Mouse (Mus musculus) embryonic facial prominence, embryonic 11.5 days (tissue): Measurements from ENCODE around the gene Atf7ip. TPM values are rescaled to one million over a fixed set of nuclear protein-coding genes. Genes with fewer than 3 reads are reported as not detected.

Source experiments
- ATAC-seq: fragments of 200-750 bp; cut with Nextera tagmentation; replicated peaks from 2 replicates; pipeline ENCODE4 v1.8.0; 2017; ENCODE audit warnings: low read depth; ENCODE audit not compliant: insufficient number of reproducible peaks, low FRiP score, low TSS enrichment
- DNase-seq: peaks from one replicate; pipeline ENCODE4 v3.0.0-alpha.2; 2015; ENCODE audit warnings: low spot score
- H3K27ac ChIP-seq: fragments of 300-500 bp; sonication (generic); replicated peaks from 2 replicates; pipeline ENCODE4 v1.5.1; 2014; ENCODE audit warnings: mild to moderate bottlenecking, low read depth, low read length, control low read depth
- H3K27me3 ChIP-seq: fragments of 300-500 bp; sonication (generic); 2 replicates; pipeline ENCODE4 v1.6.1; 2014; ENCODE audit warnings: mild to moderate bottlenecking, low read length, moderate library complexity, mixed read lengths; ENCODE audit not compliant: control insufficient read depth, insufficient read depth
- H3K36me3 ChIP-seq: fragments of 300-500 bp; sonication (generic); replicated peaks from 2 replicates; pipeline ENCODE4 v1.6.1; 2014; ENCODE audit warnings: low read depth, mild to moderate bottlenecking, low read length, moderate library complexity, mixed read lengths; ENCODE audit not compliant: control insufficient read depth, insufficient read depth
- H3K4me1 ChIP-seq: fragments of 300-500 bp; sonication (generic); 2 replicates; pipeline ENCODE4 v1.6.1; 2014; ENCODE audit warnings: low read length, mixed read lengths; ENCODE audit not compliant: control insufficient read depth, insufficient read depth
- H3K4me2 ChIP-seq: fragments of 300-500 bp; sonication (generic); 2 replicates; pipeline ENCODE4 v1.6.1; 2014; ENCODE audit warnings: low read depth, mild to moderate bottlenecking, control low read depth, low read length, moderate library complexity
- H3K4me3 ChIP-seq: fragments of 300-500 bp; sonication (generic); 2 replicates; pipeline ENCODE4 v1.5.1; 2014; ENCODE audit warnings: low read depth, low read length, control low read depth
- H3K9ac ChIP-seq: fragments of 300-500 bp; sonication (generic); replicated peaks from 2 replicates; pipeline ENCODE4 v1.6.1; 2014; ENCODE audit warnings: mild to moderate bottlenecking, control low read depth, low read length
- H3K9me3 ChIP-seq: fragments of 300-500 bp; sonication (generic); replicated peaks from 2 replicates; pipeline ENCODE4 v1.6.1; 2016; ENCODE audit warnings: mild to moderate bottlenecking, low read length, inconsistent platforms, mixed read lengths; ENCODE audit not compliant: control insufficient read depth
- WGBS: fragments of 180-500 bp; shearing (Covaris S2); extraction: QIAGEN DNeasy Blood & Tissue Kit; methylation state at CpG from one replicate; pipeline ENCODE4 v1.1.7; 2014; 5-methylcytosine and 5-hydroxymethylcytosine counted together
- polyA plus RNA-seq: library from polyadenylated mRNA; unstranded; fragments of >200 nt; fragmentation: Nextera tagmentation; extraction: Ambion mirVana; gene quantifications from 2 replicates; pipeline ENCODE4 v1.2.1, GENCODE M21; 2014

Atf7ip gene
- polyA plus RNA-seq, 1 experiment from 2014 or later, result 43.5 TPM

GRCm38 (mm10) chr6:136553767-136554569, 48.0 kb downstream of the Atf7ip start:
- Histone ChIP-seq H3K36me3 (no peaks in the 10 kb centered on the region), H3K9me3 (no peaks in the 10 kb centered on the region), H3K9ac (no peak overlapping the region), H3K27me3 (no peaks in the 10 kb centered on the region), H3K4me3 (no peak overlapping the region), H3K4me2 (no peak overlapping the region), H3K27ac (peak overlapping the region; percentile 47; the same call in 1 of the 2 replicates), H3K4me1 (no peaks in the 10 kb centered on the region)
- WGBS, result 35% methylated on average over 11 of the region's 11 CpGs
- DNase-seq, result peak; percentile 84
- ATAC-seq, result peak; percentile 74

- no peaks in the 10 kb centered on the region for H3K27me3 ChIP-seq
- DNase-seq (peak; percentile 83), ATAC-seq (no peak)
- no peaks in the 10 kb centered on the region for H3K4me1 ChIP-seq
- no peak overlapping the region for H3K27ac ChIP-seq
- H3K4me2 ChIP-seq, result no peak overlapping the region
- no peaks in the 10 kb centered on the region for H3K9me3 ChIP-seq
- no peak overlapping the region; the same call in 1 of the 2 replicates for H3K9ac ChIP-seq
- H3K36me3 ChIP-seq, result no peaks in the 10 kb centered on the region; the same call in 1 of the 2 replicates
- H3K4me3 ChIP-seq, result no peak overlapping the region
- WGBS, result 84% methylated on average over 7 of the region's 7 CpGs
Observed at GRCm38 (mm10) chr6:136554774-136555522, 49.0 kb downstream of the Atf7ip start.

- no peak overlapping the region; the same call in 1 of the 2 replicates for H3K9ac ChIP-seq
- peaks cover 2% of the 10 kb centered on the region for H3K36me3 ChIP-seq
- H3K4me1 ChIP-seq, result no peaks in the 10 kb centered on the region
- WGBS, result 70% methylated on average over 5 of the region's 5 CpGs
- H3K9me3 ChIP-seq, result no peaks in the 10 kb centered on the region
- no peak overlapping the region for H3K4me3 ChIP-seq
- peak; percentile 77 for DNase-seq
- no peaks in the 10 kb centered on the region for H3K27me3 ChIP-seq
- ATAC-seq, result no peak
- H3K27ac ChIP-seq, result no peak overlapping the region
- no peak overlapping the region for H3K4me2 ChIP-seq
Observed at GRCm38 (mm10) chr6:136555523-136555915, 49.6 kb downstream of the Atf7ip start.

- DNase-seq (no peak), ATAC-seq (no peak)
- Histone ChIP-seq H3K9me3 (no peaks in the 10 kb centered on the region), H3K4me3 (no peak overlapping the region), H3K9ac (no peak overlapping the region), H3K27me3 (no peaks in the 10 kb centered on the region), H3K27ac (no peak overlapping the region), H3K4me2 (no peak overlapping the region), H3K4me1 (no peaks in the 10 kb centered on the region), H3K36me3 (peaks cover 12% of the 10 kb centered on the region)
- 88% methylated on average over 8 of the region's 8 CpGs for WGBS
Observed at GRCm38 (mm10) chr6:136558288-136559005, 52.5 kb downstream of the Atf7ip start.

DNA sequence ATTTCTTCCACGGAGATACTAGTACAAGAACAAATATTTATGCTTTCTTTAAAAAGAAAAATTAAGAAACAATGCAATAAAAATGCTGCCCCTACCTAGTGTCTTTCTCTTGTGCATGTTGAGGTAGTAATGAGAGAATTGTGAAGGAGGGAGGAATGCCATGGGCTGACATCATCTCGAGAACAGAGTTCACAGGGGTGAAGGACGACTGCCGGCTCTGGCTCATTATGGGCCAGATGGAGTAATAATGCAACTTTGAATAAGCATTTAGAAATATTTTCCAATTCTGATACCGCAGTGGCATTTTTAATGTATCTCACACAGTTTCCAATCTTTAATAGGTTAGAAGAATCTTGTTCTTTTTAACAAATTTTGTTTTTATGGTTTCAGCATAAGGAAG, 60.0 kb downstream of the Atf7ip start:
- Histone ChIP-seq H3K9ac (no peak overlapping the region), H3K4me3 (no peak overlapping the region), H3K27me3 (no peaks in the 10 kb centered on the region), H3K9me3 (no peaks in the 10 kb centered on the region), H3K27ac (no peak overlapping the region), H3K4me1 (no peaks in the 10 kb centered on the region), H3K36me3 (peaks cover 24% of the 10 kb centered on the region), H3K4me2 (no peak overlapping the region)
- no peak for DNase-seq
- no peak for ATAC-seq
- WGBS, result 85% methylated on average over 5 of the region's 5 CpGs

GRCm38 (mm10) chr6:136590739-136591138, 84.8 kb downstream of the Atf7ip start:
- ATAC-seq, result no peak
- peaks cover 13% of the 10 kb centered on the region for H3K36me3 ChIP-seq
- no peaks in the 10 kb centered on the region for H3K27me3 ChIP-seq
- H3K27ac ChIP-seq, result no peak overlapping the region
- no peak overlapping the region for H3K4me2 ChIP-seq
- H3K9me3 ChIP-seq, result no peaks in the 10 kb centered on the region
- no peaks in the 10 kb centered on the region for H3K4me1 ChIP-seq
- WGBS, result 84% methylated on average over 4 of the region's 4 CpGs
- no peak overlapping the region for H3K4me3 ChIP-seq
- DNase-seq, result no peak
- H3K9ac ChIP-seq, result no peak overlapping the region

DNA sequence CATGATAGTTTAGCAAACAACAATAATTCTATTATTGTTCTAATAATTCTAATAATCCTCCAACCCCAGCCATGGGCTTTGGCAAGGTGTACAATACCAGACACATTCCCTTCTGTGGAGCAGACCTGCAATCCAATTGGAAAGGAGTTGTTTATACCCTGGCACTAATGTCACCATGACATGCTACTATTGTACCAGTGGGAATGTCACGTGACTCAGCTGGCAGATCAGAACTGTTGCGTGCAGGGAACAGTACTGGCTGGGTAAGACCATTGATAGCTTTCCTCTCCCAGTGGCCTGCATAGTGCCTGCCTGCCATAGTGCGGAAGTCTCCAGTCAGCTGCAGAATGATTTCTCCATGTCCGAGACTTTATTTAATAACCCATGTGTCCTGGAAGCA, 88.6 kb downstream of the Atf7ip start:
- ATAC-seq (no peak), DNase-seq (no peak)
- peaks cover 18% of the 10 kb centered on the region for H3K36me3 ChIP-seq
- no peaks in the 10 kb centered on the region for H3K9me3 ChIP-seq
- 93% methylated on average over 4 of the region's 4 CpGs for WGBS
- H3K27ac ChIP-seq, result no peak overlapping the region
- no peak overlapping the region for H3K9ac ChIP-seq
- H3K4me3 ChIP-seq, result no peak overlapping the region
- H3K4me1 ChIP-seq, result no peaks in the 10 kb centered on the region
- H3K4me2 ChIP-seq, result no peak overlapping the region
- no peaks in the 10 kb centered on the region for H3K27me3 ChIP-seq
